Mouse (Mus musculus) liver, embryonic 16.5 days (tissue): ENCODE measurements at regions not wholly inside any gene's neighbourhood (a gene's known extent, or its start where the extent isn't known, plus 50 kb on each side); places are given as distances from the start of the nearest gene placed in this dataset.

Experiments
- ATAC-seq: fragments of 200-750 bp; cut with Nextera tagmentation; 2 replicates; pipeline ENCODE4 v1.8.0; 2017; ENCODE audit warnings: low read depth, mild to moderate bottlenecking, moderate number of reproducible peaks, moderate library complexity
- H3K27ac ChIP-seq: fragments of 300-500 bp; sonication (generic); 2 replicates; pipeline ENCODE4 v1.5.1; 2014; ENCODE audit warnings: mild to moderate bottlenecking, low read length
- H3K27me3 ChIP-seq: fragments of 300-500 bp; sonication (generic); 2 replicates; pipeline ENCODE4 v1.6.1; 2014; ENCODE audit warnings: low read depth, low read length, mixed read lengths; ENCODE audit not compliant: control insufficient read depth, insufficient read depth
- H3K36me3 ChIP-seq: fragments of 300-500 bp; sonication (generic); 2 replicates; pipeline ENCODE4 v1.6.1; 2014; ENCODE audit warnings: mild to moderate bottlenecking; ENCODE audit not compliant: control insufficient read depth, insufficient read depth
- H3K4me1 ChIP-seq: fragments of 300-500 bp; sonication (generic); 2 replicates; pipeline ENCODE4 v1.6.1; 2014; ENCODE audit warnings: low read depth, low read length, mixed read lengths; ENCODE audit not compliant: control insufficient read depth
- H3K4me2 ChIP-seq: fragments of 300-500 bp; sonication (generic); 2 replicates; pipeline ENCODE4 v1.6.1; 2014; ENCODE audit warnings: low read depth, low read length, mixed read lengths
- H3K4me3 ChIP-seq: fragments of 300-500 bp; sonication (generic); 2 replicates; pipeline ENCODE4 v1.5.1; 2014; ENCODE audit warnings: low read depth, mild to moderate bottlenecking, low read length
- H3K9ac ChIP-seq: fragments of 300-500 bp; sonication (generic); 2 replicates; pipeline ENCODE4 v1.6.1; 2014; ENCODE audit warnings: low read depth, low read length
- H3K9me3 ChIP-seq: fragments of 300-500 bp; sonication (generic); replicated peaks from 2 replicates; pipeline ENCODE4 v1.6.1; 2016; ENCODE audit warnings: low read length; ENCODE audit not compliant: control insufficient read depth
- whole genome bisulfite sequencing: fragments of 180-500 bp; shearing (Covaris S2); extraction: QIAGEN DNeasy Blood & Tissue Kit; methylation state at CpG from one replicate; pipeline ENCODE4 v1.1.7; 2014; ENCODE audit not compliant: insufficient replicate concordance; 5-methylcytosine and 5-hydroxymethylcytosine counted together

DNA sequence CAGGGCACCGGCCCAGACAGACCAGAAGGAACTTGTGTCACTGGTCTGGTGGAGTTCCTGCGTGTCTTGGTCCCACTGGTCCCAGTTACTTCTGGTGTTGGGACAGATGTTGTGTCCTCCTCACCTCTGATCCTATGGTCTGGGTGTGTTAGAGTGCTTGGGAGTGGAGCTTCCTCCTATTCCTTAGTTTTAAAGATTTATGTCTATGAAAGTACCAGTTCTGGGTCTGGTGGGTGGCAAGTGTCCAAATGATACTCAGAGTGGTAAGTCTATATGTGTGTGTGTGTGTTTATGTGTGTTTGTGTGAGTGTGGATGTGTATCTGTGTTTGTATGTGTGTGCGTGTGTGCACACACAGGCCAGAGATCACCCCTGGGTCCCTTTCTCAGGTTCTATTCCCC is 79.9 kb upstream of the Tpm1 start:
- no peak for ATAC-seq
- no peak overlapping the region for H3K4me3 ChIP-seq
- H3K36me3 ChIP-seq: no peaks in the 10 kb centered on the region
- no peaks in the 10 kb centered on the region for H3K9me3 ChIP-seq
- H3K9ac ChIP-seq: no peak overlapping the region
- H3K4me2 ChIP-seq: no peak overlapping the region
- no peaks in the 10 kb centered on the region for H3K4me1 ChIP-seq
- WGBS: 64% methylated on average over 3 of the region's 3 CpGs
- H3K27me3 ChIP-seq: no peaks in the 10 kb centered on the region
- no peak overlapping the region for H3K27ac ChIP-seq

DNA sequence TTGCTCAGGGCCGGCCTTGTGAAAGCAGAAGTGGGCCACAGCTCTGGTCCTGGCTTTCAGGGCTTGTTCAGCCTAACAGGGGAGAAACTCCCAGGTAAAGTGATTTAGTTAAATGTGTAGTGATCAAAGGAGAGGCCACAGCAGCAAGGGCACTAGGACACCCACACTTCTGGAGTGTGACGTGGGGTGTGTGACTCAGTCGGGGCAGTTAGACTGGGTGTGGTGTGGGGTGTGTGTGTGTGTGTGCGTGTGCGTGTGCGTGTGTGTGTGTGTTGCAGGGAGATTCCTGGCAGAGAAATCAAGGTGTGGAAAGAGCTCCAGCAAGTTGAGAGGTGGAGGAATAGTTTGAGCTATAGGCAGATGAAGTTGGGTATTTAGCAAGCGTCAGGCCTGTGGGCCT is 72.5 kb upstream of the Tpm1 start:
- WGBS: 70% methylated on average over 7 of the region's 7 CpGs
- ATAC-seq: no peak

DNA sequence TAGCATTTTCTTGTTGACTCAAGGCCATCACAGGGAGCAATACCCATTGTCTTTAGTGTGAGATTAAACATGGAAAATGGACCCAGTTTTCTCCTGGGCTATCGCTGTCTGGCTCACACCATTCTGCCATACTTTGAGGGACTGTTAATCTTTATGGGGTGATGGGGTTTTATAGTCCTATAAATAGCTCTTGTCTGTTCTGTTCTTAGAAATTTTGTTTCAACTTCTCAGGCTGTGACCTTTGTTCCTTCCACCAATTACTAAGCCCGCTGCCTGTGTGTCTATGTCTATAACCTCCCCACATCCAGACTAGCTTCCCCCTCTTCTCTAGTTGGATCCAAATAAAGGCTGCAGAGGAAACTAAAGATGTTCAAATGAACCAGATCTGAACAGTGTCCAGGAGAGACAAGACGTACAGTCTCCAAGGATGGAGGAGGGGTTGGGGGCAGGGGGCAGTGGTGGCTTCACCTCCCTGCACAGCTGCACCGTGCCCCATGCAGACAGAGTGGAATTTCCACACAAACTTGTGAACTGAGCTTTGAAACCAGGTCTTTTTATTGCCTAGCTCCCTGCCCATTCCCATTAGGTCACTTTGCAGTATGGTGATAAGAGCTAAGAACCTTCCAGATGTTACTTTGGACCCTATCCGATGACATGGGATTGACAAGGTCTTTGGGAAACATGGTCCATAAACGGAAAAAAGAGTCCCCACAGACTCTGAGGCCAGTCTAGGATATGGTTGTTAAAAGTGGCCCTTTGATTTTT is 69.9 kb upstream of the Tpm1 start:
- 52% methylated on average over 6 of the region's 6 CpGs for WGBS
- Histone ChIP-seq H3K4me3 (no peak overlapping the region), H3K4me2 (no peak overlapping the region)

More for the DNA sequence above, 72.5 kb upstream of the Tpm1 start:
- Histone ChIP-seq H3K4me2 (no peak overlapping the region), H3K27me3 (no peaks in the 10 kb centered on the region), H3K27ac (no peak overlapping the region), H3K4me1 (no peaks in the 10 kb centered on the region), H3K9ac (no peak overlapping the region), H3K4me3 (no peak overlapping the region), H3K36me3 (no peaks in the 10 kb centered on the region), H3K9me3 (no peaks in the 10 kb centered on the region)

DNA sequence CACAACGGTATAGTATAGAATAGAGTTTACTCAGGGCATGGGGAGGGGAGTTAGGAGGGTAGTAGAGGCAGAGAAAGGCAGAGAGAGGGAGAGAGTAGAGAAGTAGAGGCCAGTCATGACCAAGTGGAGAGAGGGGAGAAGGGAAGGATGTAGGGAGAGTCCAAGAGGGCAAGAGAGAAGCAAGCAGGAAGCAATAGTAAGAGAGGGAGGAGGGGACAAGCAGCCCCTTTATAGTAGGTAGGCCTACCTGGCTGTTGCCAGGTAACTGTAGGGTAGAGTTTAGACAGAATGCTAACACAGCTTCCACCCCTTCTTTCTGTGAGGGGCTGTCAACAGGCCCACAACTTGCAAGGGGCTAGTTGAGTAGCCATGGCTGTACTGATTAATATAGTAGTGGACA is 69.2 kb upstream of the Tpm1 start:
- H3K36me3 ChIP-seq: no peaks in the 10 kb centered on the region
- H3K4me2 ChIP-seq: no peak overlapping the region
- WGBS: 62% methylated on average over 1 of the region's 1 CpGs
- no peak overlapping the region for H3K27ac ChIP-seq
- no peak overlapping the region for H3K4me3 ChIP-seq
- H3K9ac ChIP-seq: no peak overlapping the region
- H3K4me1 ChIP-seq: no peaks in the 10 kb centered on the region
- no peaks in the 10 kb centered on the region for H3K9me3 ChIP-seq
- no peak for ATAC-seq
- no peaks in the 10 kb centered on the region for H3K27me3 ChIP-seq

More for the DNA sequence above, 69.9 kb upstream of the Tpm1 start:
- Histone ChIP-seq H3K9ac (no peak overlapping the region), H3K9me3 (no peaks in the 10 kb centered on the region), H3K4me1 (no peaks in the 10 kb centered on the region), H3K27me3 (no peaks in the 10 kb centered on the region), H3K27ac (no peak overlapping the region), H3K36me3 (no peaks in the 10 kb centered on the region)
- no peak for ATAC-seq

DNA sequence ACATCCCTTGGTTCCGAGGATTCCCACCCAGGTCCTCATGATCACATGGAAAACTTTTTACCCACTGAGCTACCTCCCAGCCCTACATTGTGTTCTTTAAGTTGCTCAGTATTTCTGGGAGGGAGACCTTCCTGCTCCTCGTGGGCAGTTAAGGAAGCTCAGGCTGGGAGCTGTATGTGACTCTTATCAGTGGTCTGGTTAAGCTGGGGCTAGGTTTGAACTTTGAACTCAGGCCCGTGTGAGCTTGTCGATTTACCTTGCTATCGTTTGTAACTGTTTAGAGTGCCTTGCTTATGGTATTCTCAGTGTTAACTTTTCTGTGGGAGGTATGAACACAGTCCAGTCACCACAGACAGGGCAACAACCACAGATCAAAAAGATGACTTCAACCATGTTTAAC is 68.4 kb upstream of the Tpm1 start:
- Histone ChIP-seq H3K36me3 (no peaks in the 10 kb centered on the region), H3K27ac (no peak overlapping the region), H3K4me1 (no peaks in the 10 kb centered on the region), H3K4me3 (no peak overlapping the region), H3K9me3 (no peaks in the 10 kb centered on the region), H3K4me2 (no peak overlapping the region), H3K27me3 (no peaks in the 10 kb centered on the region), H3K9ac (no peak overlapping the region)
- 29% methylated on average over 5 of the region's 5 CpGs for WGBS
- ATAC-seq: no peak

DNA sequence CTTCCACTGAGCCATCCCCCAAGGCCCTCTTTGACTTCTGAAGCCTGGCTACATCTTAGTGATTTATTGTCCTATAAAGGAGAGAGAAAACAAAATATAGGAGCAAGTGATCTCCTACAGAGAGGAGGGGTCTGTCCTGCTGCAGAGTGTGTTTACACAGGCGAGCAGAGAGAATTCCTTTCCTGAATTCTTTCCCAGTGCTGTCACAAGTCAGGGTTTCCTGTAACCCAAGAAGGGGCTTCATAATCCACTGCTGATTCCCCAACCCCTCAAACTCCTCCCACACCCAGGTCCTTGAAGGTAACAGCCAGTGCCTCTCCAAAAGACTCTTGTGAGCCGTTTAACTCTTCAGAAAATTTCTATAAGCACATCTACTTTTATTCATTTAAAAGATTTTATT is 66.8 kb upstream of the Tpm1 start:
- no peak for ATAC-seq
- H3K36me3 ChIP-seq: no peaks in the 10 kb centered on the region
- 43% methylated on average over 2 of the region's 2 CpGs for WGBS
- H3K4me2 ChIP-seq: no peak overlapping the region
- no peak overlapping the region for H3K27ac ChIP-seq
- no peaks in the 10 kb centered on the region for H3K9me3 ChIP-seq
- H3K4me1 ChIP-seq: no peaks in the 10 kb centered on the region
- H3K27me3 ChIP-seq: no peaks in the 10 kb centered on the region
- H3K4me3 ChIP-seq: no peak overlapping the region
- H3K9ac ChIP-seq: no peak overlapping the region

DNA sequence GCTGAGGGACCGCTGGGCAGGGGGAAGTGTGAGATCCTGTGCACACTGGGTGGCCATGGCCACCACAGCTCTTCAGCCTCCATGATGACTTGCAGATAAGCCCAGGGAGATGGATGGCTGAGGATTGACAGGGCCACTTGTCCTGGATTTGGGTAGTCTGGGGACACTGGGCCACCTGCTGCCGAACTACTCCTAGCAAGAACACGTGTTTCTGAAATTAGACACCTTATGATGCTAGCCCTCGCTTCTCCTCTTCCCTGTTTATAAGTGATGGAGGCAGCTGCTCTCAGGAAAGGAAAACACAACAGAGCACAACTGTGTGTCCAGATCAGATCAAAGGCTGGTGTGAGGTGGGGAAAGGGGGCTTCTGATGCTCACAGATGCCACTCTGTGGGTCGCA is 64.9 kb upstream of the Tpm1 start:
- H3K4me3 ChIP-seq: no peak overlapping the region
- H3K27ac ChIP-seq: no peak overlapping the region
- 64% methylated on average over 5 of the region's 5 CpGs for WGBS
- no peak overlapping the region for H3K4me2 ChIP-seq
- ATAC-seq: no peak
- no peaks in the 10 kb centered on the region for H3K4me1 ChIP-seq
- no peaks in the 10 kb centered on the region for H3K9me3 ChIP-seq
- H3K36me3 ChIP-seq: no peaks in the 10 kb centered on the region
- H3K27me3 ChIP-seq: no peaks in the 10 kb centered on the region
- H3K9ac ChIP-seq: no peak overlapping the region

DNA sequence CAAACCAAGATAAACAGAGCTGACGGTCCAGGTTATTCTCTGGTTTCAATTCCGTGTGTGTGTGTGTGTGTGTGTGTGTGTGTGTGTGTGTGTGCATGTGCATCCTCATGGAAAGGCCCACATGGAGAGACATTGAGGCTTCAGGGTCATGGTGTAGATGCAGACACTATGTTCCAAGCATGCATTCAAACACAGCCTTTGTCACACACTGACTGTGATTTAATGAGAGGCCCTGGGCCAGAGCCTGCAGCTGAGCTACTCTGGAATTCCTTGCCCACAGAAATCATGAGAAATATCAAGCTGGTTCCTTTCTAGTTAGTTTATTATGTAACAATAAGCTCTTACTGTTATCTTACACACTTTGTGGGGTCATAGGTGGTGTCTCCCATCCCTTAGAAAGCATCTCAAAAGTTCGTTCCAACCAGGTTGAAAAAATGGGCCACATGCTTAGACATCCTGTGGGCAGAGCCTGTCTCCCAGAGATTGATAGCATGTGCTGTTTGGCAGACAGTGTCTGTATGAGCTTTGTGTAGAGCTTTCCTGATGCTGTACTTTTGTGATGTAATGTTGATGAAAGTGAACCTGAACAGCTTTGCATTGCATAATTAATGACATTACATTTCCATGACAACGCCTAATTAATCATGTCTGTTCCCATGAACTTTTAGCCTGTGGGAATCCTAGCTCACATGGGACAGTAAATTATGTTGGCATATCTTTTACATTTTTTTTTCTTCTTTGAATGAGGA is 62.8 kb upstream of the Tpm1 start:
- Histone ChIP-seq H3K36me3 (no peaks in the 10 kb centered on the region), H3K4me1 (no peaks in the 10 kb centered on the region), H3K27ac (no peak overlapping the region), H3K27me3 (no peaks in the 10 kb centered on the region), H3K4me3 (no peak overlapping the region), H3K4me2 (no peak overlapping the region), H3K9ac (no peak overlapping the region), H3K9me3 (no peaks in the 10 kb centered on the region)
- ATAC-seq: no peak
- 64% methylated on average over 4 of the region's 4 CpGs for WGBS

DNA sequence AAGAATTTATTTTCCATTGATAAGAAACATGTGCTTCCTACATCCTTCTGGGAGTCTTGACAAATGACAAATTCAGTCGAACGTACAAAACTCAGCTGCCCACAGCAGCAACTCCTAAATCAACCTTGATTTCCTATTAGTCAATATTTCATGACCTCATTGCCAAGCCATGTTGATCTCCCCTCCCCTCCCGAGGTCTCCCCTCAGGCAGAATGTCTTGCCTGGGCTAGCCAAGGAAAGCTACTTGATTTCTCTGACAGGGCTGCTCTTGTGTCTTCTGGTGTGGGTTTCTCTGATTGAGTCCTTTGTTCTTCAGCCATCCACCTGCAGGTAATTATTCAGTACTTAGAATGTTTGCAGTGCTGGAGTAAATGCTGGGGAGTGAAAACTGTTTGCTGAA is 58.7 kb upstream of the Tpm1 start:
- no peak for ATAC-seq
- Histone ChIP-seq H3K4me3 (no peak overlapping the region), H3K4me1 (no peaks in the 10 kb centered on the region), H3K36me3 (no peaks in the 10 kb centered on the region), H3K9ac (no peak overlapping the region), H3K4me2 (no peak overlapping the region), H3K9me3 (no peaks in the 10 kb centered on the region), H3K27me3 (no peaks in the 10 kb centered on the region), H3K27ac (no peak overlapping the region)
- WGBS: 32% methylated on average over 3 of the region's 3 CpGs
